Mouse (Mus musculus): ENCODE data around the gene Gpr18. TPM values are rescaled to one million over a fixed set of nuclear protein-coding genes. Genes with fewer than 3 reads are reported as not detected.
A peak's percentile ranks its signal among the peaks of the same experiment; 100 is the strongest.

Gpr18 gene
- total RNA-seq (2021) = under 1 TPM; 0.27 to 0.45 TPM

GRCm38 (mm10) chr14:121915621-121916020, at the start of gene Gpr18:
Gene Gpr18 (minus strand): TSS chr14:121915781.
- DNase-seq = no peak
- intact Hi-C loops (cut with DNase I) = no loop called here

GRCm38 (mm10) chr14:121964990-121965389, 49.4 kb upstream of the Gpr18 start, which contains the start of gene Gpr183:
Gene Gpr183 (minus strand): TSS chr14:121965195.
- intact Hi-C loops (cut with DNase I) = no loop called here
- DNase-seq = peak; percentile 18 to 34

- intact Hi-C loops (cut with DNase I) = no loop called here
- no peak for DNase-seq
These were observed 48.4 kb upstream of the Gpr18 start for GRCm38 (mm10) chr14:121963942-121964335.

GRCm38 (mm10) chr14:121963251-121963941, 47.8 kb upstream of the Gpr18 start:
- DNase-seq = peak; percentile 36 to 39

GRCm38 (mm10) chr14:121962128-121962890, 46.7 kb upstream of the Gpr18 start:
- DNase-seq = peak; percentile 27 to 35
- intact Hi-C loops (cut with DNase I) = no loop called here

More at GRCm38 (mm10) chr14:121963251-121963941, 47.8 kb upstream of the Gpr18 start:
- intact Hi-C loops (cut with DNase I) = no loop called here

- DNase-seq = no peak
- intact Hi-C loops (cut with DNase I) = no loop called here
These were observed 46.0 kb upstream of the Gpr18 start for GRCm38 (mm10) chr14:121961496-121962127.

GRCm38 (mm10) chr14:121960997-121961396, 45.4 kb upstream of the Gpr18 start:
- DNase-seq = no peak
- intact Hi-C loops (cut with DNase I) = no loop called here

GRCm38 (mm10) chr14:121960531-121960930, 45.0 kb upstream of the Gpr18 start:
- intact Hi-C loops (cut with DNase I) = no loop called here
- DNase-seq = no peak

- DNase-seq = no peak
- intact Hi-C loops (cut with DNase I) = no loop called here
These were observed 44.5 kb upstream of the Gpr18 start for GRCm38 (mm10) chr14:121960031-121960430.

- intact Hi-C loops (cut with DNase I) = no loop called here
- DNase-seq = no peak
These were observed 44.0 kb upstream of the Gpr18 start for GRCm38 (mm10) chr14:121959538-121959980.

GRCm38 (mm10) chr14:121958751-121959537, 43.4 kb upstream of the Gpr18 start:
- intact Hi-C loops (cut with DNase I) = no loop called here
- DNase-seq = peak in 1 of 2 experiments; percentile 14

GRCm38 (mm10) chr14:121958041-121958750, 42.6 kb upstream of the Gpr18 start:
- intact Hi-C loops (cut with DNase I) = no loop called here
- DNase-seq = no peak

GRCm38 (mm10) chr14:121957176-121957871, 41.7 kb upstream of the Gpr18 start:
- intact Hi-C loops (cut with DNase I) = no loop called here
- DNase-seq = no peak

- intact Hi-C loops (cut with DNase I) = no loop called here
- DNase-seq = no peak
These were observed 40.7 kb upstream of the Gpr18 start for GRCm38 (mm10) chr14:121956291-121956690.

GRCm38 (mm10) chr14:121955176-121955795, 39.7 kb upstream of the Gpr18 start:
- intact Hi-C loops (cut with DNase I) = no loop called here
- no peak for DNase-seq

GRCm38 (mm10) chr14:121954608-121955007, 39.0 kb upstream of the Gpr18 start:
- intact Hi-C loops (cut with DNase I) = no loop called here
- DNase-seq = no peak

- intact Hi-C loops (cut with DNase I) = no loop called here
- DNase-seq = no peak
These were observed 38.5 kb upstream of the Gpr18 start for GRCm38 (mm10) chr14:121954129-121954528.

GRCm38 (mm10) chr14:121952046-121952400, 36.4 kb upstream of the Gpr18 start:
- intact Hi-C loops (cut with DNase I) = no loop called here
- DNase-seq = no peak
